Mouse (Mus musculus): Measurements from ENCODE around the gene Olfr1396.
A peak's percentile ranks its signal among the peaks of the same experiment; 100 is the strongest.

The Olfr1396 gene

GRCm38 (mm10) chr11:49114774-49115173, at the start of gene Olfr1396:
Olfr1396 (minus strand) TSS chr11:49114874.
- DNase-seq (ENCODE audit: low read depth, low spot score), result no peak

GRCm38 (mm10) chr11:49156821-49157814, 42.4 kb upstream of the Olfr1396 start:
- DNase-seq (ENCODE audit: low read depth, low spot score), result no peak

GRCm38 (mm10) chr11:49154077-49154476, 39.4 kb upstream of the Olfr1396 start, which contains the start of gene Olfr1394:
Olfr1394 (plus strand) TSS chr11:49154377.
- no peak for DNase-seq (ENCODE audit: low read depth, low spot score)

GRCm38 (mm10) chr11:49141974-49142373, 27.3 kb upstream of the Olfr1396 start, which contains the start of gene Olfr1395:
Olfr1395 (plus strand) TSS chr11:49142274.
- DNase-seq (ENCODE audit: low read depth, low spot score), result no peak

GRCm38 (mm10) chr11:49124169-49124568, 9.5 kb upstream of the Olfr1396 start:
- DNase-seq (ENCODE audit: low read depth, low spot score), result no peak

GRCm38 (mm10) chr11:49119635-49120034, 5.0 kb upstream of the Olfr1396 start:
- DNase-seq (ENCODE audit: low read depth, low spot score), result no peak

GRCm38 (mm10) chr11:49114158-49114557, 516 bp downstream of the Olfr1396 start:
- no peak for DNase-seq (ENCODE audit: low read depth, low spot score)

GRCm38 (mm10) chr11:49112624-49113219, 2.0 kb downstream of the Olfr1396 start:
- no peak for DNase-seq (ENCODE audit: low read depth, low spot score)

- no peak for DNase-seq (ENCODE audit: low read depth, low spot score)
Measured at GRCm38 (mm10) chr11:49111000-49111399, 3.7 kb downstream of the Olfr1396 start.

- peak; percentile 67 for DNase-seq (ENCODE audit: low read depth, low spot score)
Measured at GRCm38 (mm10) chr11:49108833-49109232, 5.8 kb downstream of the Olfr1396 start.

- no peak for DNase-seq (ENCODE audit: low read depth, low spot score)
Measured at GRCm38 (mm10) chr11:49107650-49108537, 6.8 kb downstream of the Olfr1396 start.

- no peak for DNase-seq (ENCODE audit: low read depth, low spot score)
Measured at GRCm38 (mm10) chr11:49105752-49106151, 8.9 kb downstream of the Olfr1396 start.

GRCm38 (mm10) chr11:49103047-49103693, 11.5 kb downstream of the Olfr1396 start:
- peak; percentile 85 for DNase-seq (ENCODE audit: low read depth, low spot score)

GRCm38 (mm10) chr11:49101500-49101899, 13.2 kb downstream of the Olfr1396 start:
- DNase-seq (ENCODE audit: low read depth, low spot score), result peak; percentile 26

- peak; percentile 71 for DNase-seq (ENCODE audit: low read depth, low spot score)
Measured at GRCm38 (mm10) chr11:49100409-49100808, 14.3 kb downstream of the Olfr1396 start.

GRCm38 (mm10) chr11:49095367-49095766, 19.3 kb downstream of the Olfr1396 start:
- no peak for DNase-seq (ENCODE audit: low read depth, low spot score)

- peak; percentile 81 for DNase-seq (ENCODE audit: low read depth, low spot score)
Measured at GRCm38 (mm10) chr11:49093861-49094660, 20.6 kb downstream of the Olfr1396 start.

- DNase-seq (ENCODE audit: low read depth, low spot score), result peak; percentile 35
Measured at GRCm38 (mm10) chr11:49092786-49093185, 21.9 kb downstream of the Olfr1396 start.

- DNase-seq (ENCODE audit: low read depth, low spot score), result no peak
Measured at GRCm38 (mm10) chr11:49092053-49092586, 22.6 kb downstream of the Olfr1396 start.

- DNase-seq (ENCODE audit: low read depth, low spot score), result no peak
Measured at GRCm38 (mm10) chr11:49091171-49091570, 23.5 kb downstream of the Olfr1396 start.

Measured in CD4-positive helper T cell, adult 2 months (primary cell).